Mouse (Mus musculus) left cerebral cortex, adult 2 months (tissue): ENCODE data around the gene Rabif. TPM values are rescaled to one million over a fixed set of nuclear protein-coding genes. Genes with fewer than 3 reads are reported as not detected.
A peak's percentile ranks its signal among the peaks of the same experiment; 100 is the strongest.
"Not testable (repeated sequence)": the region's sequence is repeated elsewhere in the genome, so short reads cannot be mapped to it uniquely, and the experiment has no call there.

Experiments
- DNase-seq, 2 experiments: peaks; one replicate each; pipeline ENCODE4 v3.0.0; 2021 to 2022; ENCODE audit warnings: low spot score in 2 of 2, mixed read lengths in 1 of 2; ENCODE audit errors: extremely low spot score in 1 of 2
- H3K27ac ChIP-seq: fragments of 200-600 bp; 2 replicates; pipeline ENCODE4 v1.8.1; 2022
- H3K4me3 ChIP-seq: fragments of 200-600 bp; 2 replicates; pipeline ENCODE4 v1.8.1; 2022
- CTCF ChIP-seq: fragments of 200-600 bp; IDR thresholded peaks from 2 replicates; pipeline ENCODE4 v1.8.1; 2022; ENCODE audit warnings: antibody characterized with exemption, mild to moderate bottlenecking, moderate library complexity
- intact Hi-C: fragments of 180-260 bp; cut with DNase I; formaldehyde crosslinking; loops from one replicate; pipeline ENCODE4 v1.15.1; 2025
- long read RNA-seq, 2 experiments: library from polyadenylated mRNA; stranded (forward); transcript quantifications; one replicate each; pipeline ENCODE4 v2.0.0; 2021; ENCODE audit warnings: borderline mapping rate in 2 of 2
- total RNA-seq, 2 experiments: library from RNA; stranded (reverse); gene quantifications; 2 replicates each; pipeline ENCODE4 v1.2.3; 2021

Rabif gene
- total RNA-seq = 10 to 100 TPM; 25.8 to 28.6 TPM
- long read RNA-seq, experiment 1, transcript Rabif-201 (2 exons, 2,861 nt) = major isoform, 67 of 70 reads
- long read RNA-seq, experiment 1, partial matches to known transcripts = 0 of 70 reads
- long read RNA-seq, experiment 1, other reads (novel, unspliced or antisense) = 3 of 70 reads
- long read RNA-seq, experiment 2, transcript Rabif-201 (2 exons, 2,861 nt) = major isoform, 38 of 42 reads
- long read RNA-seq, experiment 2, partial matches to known transcripts = 0 of 42 reads
- long read RNA-seq, experiment 2, other reads (novel, unspliced or antisense) = 4 of 42 reads

- intact Hi-C loops = loop anchor here (2.0 to 5.0 kb wide), 3 partner anchors 37 to 80 kb away; partner anchors contain the start of genes Adipor1, Kdm5b and Klhl12
- peak within 1 kb of the TSS; percentile 89 for H3K27ac ChIP-seq
These were observed at the start of gene Rabif for GRCm38 (mm10) chr1:134494428-134495215. Gene Rabif (plus strand): TSS chr1:134494648.

GRCm38 (mm10) chr1:134445418-134445817 lies 49.0 kb upstream of the Rabif start:
- DNase-seq = no peak
- H3K4me3 ChIP-seq = no peak overlapping the region
- intact Hi-C loops = loop anchor here (5.0 kb wide), 1 partner anchor 68 kb away; no protein-coding TSS in a partner anchor
- H3K27ac ChIP-seq = no peak overlapping the region
- no peak for TF ChIP-seq CTCF

More at GRCm38 (mm10) chr1:134494428-134495215, at the start of gene Rabif:
- peak; percentile 34 for TF ChIP-seq CTCF
- peak; percentile 98 to 99 for DNase-seq
- H3K4me3 ChIP-seq = peak within 1 kb of the TSS; percentile 89

- intact Hi-C loops = loop anchor here (5.0 kb wide), 1 partner anchor 71 kb away; no protein-coding TSS in a partner anchor
- DNase-seq, H3K27ac ChIP-seq, H3K4me3 ChIP-seq: not testable (repeated sequence)
These were observed 45.9 kb upstream of the Rabif start for GRCm38 (mm10) chr1:134448537-134448936.

GRCm38 (mm10) chr1:134450201-134450600 lies 44.2 kb upstream of the Rabif start:
- DNase-seq = no peak
- intact Hi-C loops = no loop called here
- no peak; the same call in none of the 2 replicates for TF ChIP-seq CTCF
- H3K4me3 ChIP-seq = no peak overlapping the region
- H3K27ac ChIP-seq = no peak overlapping the region

- peak; percentile 68 for TF ChIP-seq CTCF
- H3K27ac ChIP-seq = no peak overlapping the region
- peak; percentile 21 to 44 for DNase-seq
- intact Hi-C loops = no loop called here
- no peak overlapping the region for H3K4me3 ChIP-seq
These were observed 43.5 kb upstream of the Rabif start for GRCm38 (mm10) chr1:134450986-134451385.

GRCm38 (mm10) chr1:134454904-134455824 lies 39.3 kb upstream of the Rabif start, which contains the start of gene Klhl12:
Gene Klhl12 (plus strand): TSS chr1:134455531.
- peak; percentile 13 for TF ChIP-seq CTCF
- intact Hi-C loops = loop anchor here (1.0 to 5.0 kb wide), 2 partner anchors 37 to 93 kb away; partner anchors contain the start of gene Rabif
- H3K4me3 ChIP-seq = peak within 1 kb of the TSS; percentile 81
- peak; percentile 95 to 97 for DNase-seq
- peak within 1 kb of the TSS; percentile 94 for H3K27ac ChIP-seq

GRCm38 (mm10) chr1:134456060-134456459 lies 38.4 kb upstream of the Rabif start:
- Histone ChIP-seq H3K4me3 (peak overlapping the region; percentile 81), H3K27ac (no peak overlapping the region; the same call in 1 of the 2 replicates)
- DNase-seq = no peak
- no peak for TF ChIP-seq CTCF
- intact Hi-C loops = loop anchor here (5.0 kb wide), 1 partner anchor 36 kb away; the partner anchor contains the start of gene Rabif

GRCm38 (mm10) chr1:134458139-134458727 lies 36.2 kb upstream of the Rabif start:
- TF ChIP-seq CTCF = no peak
- DNase-seq = no peak
- intact Hi-C loops = loop anchor here (5.0 kb wide), 1 partner anchor 34 kb away; the partner anchor contains the start of gene Rabif
- Histone ChIP-seq H3K27ac (no peak overlapping the region), H3K4me3 (no peak overlapping the region)

GRCm38 (mm10) chr1:134460294-134461284 lies 33.9 kb upstream of the Rabif start:
- H3K27ac ChIP-seq = no peak overlapping the region
- H3K4me3 ChIP-seq = no peak overlapping the region
- intact Hi-C loops = no loop called here
- no peak for TF ChIP-seq CTCF
- no peak for DNase-seq

GRCm38 (mm10) chr1:134484623-134485022 lies 9.8 kb upstream of the Rabif start:
- no peak for DNase-seq
- intact Hi-C loops = no loop called here
- no peak overlapping the region for H3K27ac ChIP-seq
- no peak overlapping the region for H3K4me3 ChIP-seq
- no peak for TF ChIP-seq CTCF
